Mouse (Mus musculus): Measurements from ENCODE around the gene Nap1l2.
"Not testable (repeated sequence)": the region's sequence is repeated elsewhere in the genome, so short reads cannot be mapped to it uniquely, and the experiment has no call there.

The Nap1l2 gene

GRCm38 (mm10) chrX:103186431-103186786 lies at the start of gene Nap1l2:
Nap1l2 (minus strand) TSS chrX:103186640.
- in situ Hi-C loops (cut with MboI) = no loop called here

- in situ Hi-C loops (cut with MboI) = no loop called here
These were observed 28.8 kb upstream of the Nap1l2 start for GRCm38 (mm10) chrX:103215251-103215650.

- in situ Hi-C loops (cut with MboI) = no loop called here
These were observed 389 bp upstream of the Nap1l2 start for GRCm38 (mm10) chrX:103186829-103187228.

- in situ Hi-C loops (cut with MboI) = no loop called here
These were observed 534 bp downstream of the Nap1l2 start for GRCm38 (mm10) chrX:103185781-103186430.

DNA sequence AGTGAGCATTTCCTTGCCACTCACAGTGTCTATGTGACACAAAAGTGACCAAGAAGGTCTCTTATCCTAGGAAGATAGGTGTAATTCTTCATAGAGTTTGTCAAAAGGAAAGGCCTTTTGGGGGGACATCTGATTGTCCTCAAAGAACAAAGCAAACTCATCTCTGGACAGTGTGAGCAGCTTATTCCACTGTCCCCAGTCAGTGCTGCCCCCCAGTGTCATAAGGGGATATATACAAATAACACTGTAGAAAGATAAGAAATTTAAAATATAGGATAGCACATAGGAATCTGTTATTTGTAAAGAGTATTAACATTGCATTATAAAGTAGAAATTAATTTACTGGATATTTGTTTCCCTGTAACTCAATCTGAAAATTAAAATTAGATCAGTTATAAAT lies 2.9 kb downstream of the Nap1l2 start:
- in situ Hi-C loops (cut with MboI) = no loop called here

- in situ Hi-C loops (cut with MboI) = no loop called here
These were observed 6.5 kb downstream of the Nap1l2 start for GRCm38 (mm10) chrX:103179771-103180558.

DNA sequence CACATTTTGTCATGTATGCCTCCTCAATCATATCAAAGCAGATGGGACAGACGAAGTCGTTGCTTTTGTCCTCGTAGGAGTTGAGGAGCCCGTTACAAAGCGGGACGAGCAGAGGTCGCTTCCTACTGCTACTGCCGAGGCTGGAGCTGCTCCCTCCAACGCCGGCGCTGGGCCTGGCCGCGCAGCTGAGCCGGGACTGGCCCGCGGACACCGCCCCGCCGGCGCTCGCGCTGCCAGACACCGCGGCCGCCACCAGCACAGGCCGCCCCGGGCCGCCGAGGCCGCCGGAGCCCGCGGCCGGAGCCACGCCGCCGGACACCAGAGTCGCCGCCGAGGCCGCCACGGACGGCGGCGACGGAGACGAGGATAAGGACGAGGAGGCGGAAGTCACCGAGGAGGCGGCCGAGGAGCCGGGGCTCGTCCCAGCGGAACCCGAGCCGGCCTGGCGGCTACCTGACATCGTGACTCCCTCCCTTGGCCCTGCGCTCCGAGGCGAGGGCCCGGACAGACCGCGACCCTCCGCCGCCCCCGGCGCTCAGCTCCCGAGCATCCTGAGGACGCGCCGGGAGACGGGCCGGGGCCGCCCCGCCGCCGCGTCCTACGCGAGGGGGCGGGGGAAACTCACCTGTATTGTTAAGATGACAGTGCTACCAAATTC lies 21.4 kb downstream of the Nap1l2 start:
- in situ Hi-C loops (cut with MboI) = not testable (repeated sequence)

DNA sequence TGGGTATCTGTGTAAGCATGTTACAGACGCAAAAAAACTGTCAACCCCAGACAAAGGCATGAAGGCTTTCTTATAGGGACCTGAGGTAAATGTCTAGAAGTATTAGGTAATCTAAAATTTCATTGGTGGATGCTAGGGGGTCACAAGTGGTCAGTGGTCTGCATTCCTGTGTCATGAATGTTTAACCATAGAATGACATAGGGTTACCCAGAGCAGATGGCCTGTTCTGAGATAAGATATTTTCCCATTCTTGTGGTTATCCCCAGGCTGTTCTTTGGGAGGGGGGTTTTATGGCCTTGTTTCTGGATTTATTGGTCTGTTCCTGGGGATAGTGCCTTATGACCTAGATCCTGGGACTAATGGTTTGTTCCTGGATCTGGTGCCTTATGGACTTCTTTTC lies 30.3 kb downstream of the Nap1l2 start:
- in situ Hi-C loops (cut with MboI) = no loop called here

DNA sequence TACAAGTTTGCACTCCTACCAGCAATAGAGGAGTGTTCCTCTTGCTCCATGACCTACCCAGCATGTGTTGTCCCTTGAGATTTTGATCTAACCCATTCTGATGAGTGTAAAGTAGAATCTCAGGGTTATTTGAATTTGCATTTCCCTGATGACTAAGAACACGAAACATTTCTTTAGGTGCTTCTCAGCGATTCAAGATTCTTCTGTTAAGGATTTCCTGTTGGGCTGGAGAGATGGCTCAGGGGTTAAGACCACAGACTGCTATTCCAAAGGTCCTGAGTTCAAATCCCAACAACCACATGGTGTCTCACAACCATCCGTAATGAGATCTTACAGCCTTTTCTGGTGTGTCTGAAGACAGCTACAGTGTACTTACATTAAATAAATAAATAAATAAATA lies 47.9 kb downstream of the Nap1l2 start:
- in situ Hi-C loops (cut with MboI) = no loop called here
